Mouse (Mus musculus) G1E-ER4 (cell line): ENCODE measurements at regions not wholly inside any gene's neighbourhood (a gene's known extent, or its start where the extent isn't known, plus 50 kb on each side); places are given as distances from the start of the nearest gene placed in this dataset.

Experiments
- GATA1 ChIP-seq: IDR thresholded peaks from one replicate; pipeline ENCODE4 v1.8.0; 2012; ENCODE audit warnings: low read length, inconsistent platforms

- TF ChIP-seq GATA1 = peak; percentile 32
These were observed 84.3 kb upstream of the Prdm1 start for GRCm38 (mm10) chr10:44612571-44612970.

- TF ChIP-seq GATA1 = no peak
These were observed 83.1 kb upstream of the Prdm1 start for GRCm38 (mm10) chr10:44611399-44611798.

GRCm38 (mm10) chr10:44609187-44609586, 80.9 kb upstream of the Prdm1 start:
- TF ChIP-seq GATA1 = peak; percentile 89

- no peak for TF ChIP-seq GATA1
These were observed 79.1 kb upstream of the Prdm1 start for GRCm38 (mm10) chr10:44607334-44607851.

- no peak for TF ChIP-seq GATA1
These were observed 76.2 kb upstream of the Prdm1 start for GRCm38 (mm10) chr10:44604512-44604911.

GRCm38 (mm10) chr10:44603461-44603860, 75.2 kb upstream of the Prdm1 start:
- TF ChIP-seq GATA1 = no peak

- TF ChIP-seq GATA1 = no peak
These were observed 73.2 kb upstream of the Prdm1 start for GRCm38 (mm10) chr10:44601550-44601949.

- TF ChIP-seq GATA1 = no peak
These were observed 71.6 kb upstream of the Prdm1 start for GRCm38 (mm10) chr10:44599964-44600334.

GRCm38 (mm10) chr10:44599331-44599963, 71.1 kb upstream of the Prdm1 start:
- no peak for TF ChIP-seq GATA1

GRCm38 (mm10) chr10:44598615-44599014, 70.3 kb upstream of the Prdm1 start:
- TF ChIP-seq GATA1 = no peak

- TF ChIP-seq GATA1 = no peak
These were observed 67.6 kb upstream of the Prdm1 start for GRCm38 (mm10) chr10:44595932-44596331.

- no peak for TF ChIP-seq GATA1
These were observed 61.5 kb upstream of the Prdm1 start for GRCm38 (mm10) chr10:44589842-44590241.

- TF ChIP-seq GATA1 = no peak
These were observed 61.1 kb upstream of the Prdm1 start for GRCm38 (mm10) chr10:44589352-44589751.

GRCm38 (mm10) chr10:44582736-44583135, 54.4 kb upstream of the Prdm1 start:
- no peak for TF ChIP-seq GATA1
